Mouse (Mus musculus) right cerebral cortex, adult 18-20 months (tissue): ENCODE measurements around the gene Cwc22.
"Not testable (repeated sequence)": the region's sequence is repeated elsewhere in the genome, so short reads cannot be mapped to it uniquely, and the experiment has no call there.

ENCODE experiments used
- DNase-seq: peaks from one replicate; pipeline ENCODE4 v3.0.0; 2022; ENCODE audit warnings: mixed read lengths

Cwc22 gene

GRCm38 (mm10) chr2:77895906-77896570, 50.1 kb downstream of the Cwc22 start:
- not testable (repeated sequence) for DNase-seq

GRCm38 (mm10) chr2:77894896-77895295, 51.3 kb downstream of the Cwc22 start:
- DNase-seq = no peak

GRCm38 (mm10) chr2:77893505-77893904, 52.7 kb downstream of the Cwc22 start:
- DNase-seq = no peak

GRCm38 (mm10) chr2:77892573-77892972, 53.6 kb downstream of the Cwc22 start:
- no peak for DNase-seq

DNA sequence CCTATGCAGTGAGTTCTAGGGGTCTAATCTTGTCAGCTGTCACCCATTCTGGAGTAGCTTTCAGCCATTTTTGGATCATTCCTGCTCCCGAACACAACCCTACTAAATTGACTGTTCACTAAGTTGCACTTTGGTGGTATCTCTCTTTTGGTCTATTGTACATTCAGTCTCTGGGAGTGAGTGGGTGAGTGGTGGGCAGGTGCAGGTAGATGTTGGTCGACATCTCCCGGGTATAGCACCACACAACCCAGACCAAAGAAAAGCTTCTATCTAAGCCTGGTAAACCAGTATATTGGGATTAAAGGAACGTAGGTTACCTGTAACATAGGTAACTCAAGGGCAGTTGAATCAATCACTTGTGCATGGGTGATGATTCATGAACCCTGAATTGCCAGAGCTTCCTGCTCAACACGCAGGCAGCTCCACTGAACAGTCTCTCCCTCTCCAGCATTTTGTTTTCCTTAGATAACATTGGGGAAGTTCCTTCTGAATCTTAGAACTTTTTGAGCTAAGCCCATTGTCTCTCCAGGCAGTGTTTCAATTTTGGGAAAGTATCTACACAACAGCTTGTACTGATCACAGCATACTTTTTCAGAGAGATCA, 55.2 kb downstream of the Cwc22 start:
- DNase-seq = no peak

- DNase-seq = no peak
Measured at GRCm38 (mm10) chr2:77889949-77890348, 56.2 kb downstream of the Cwc22 start.

GRCm38 (mm10) chr2:77889401-77889800, 56.8 kb downstream of the Cwc22 start:
- DNase-seq = no peak

- DNase-seq = no peak
Measured at GRCm38 (mm10) chr2:77888826-77889225, 57.3 kb downstream of the Cwc22 start.

DNA sequence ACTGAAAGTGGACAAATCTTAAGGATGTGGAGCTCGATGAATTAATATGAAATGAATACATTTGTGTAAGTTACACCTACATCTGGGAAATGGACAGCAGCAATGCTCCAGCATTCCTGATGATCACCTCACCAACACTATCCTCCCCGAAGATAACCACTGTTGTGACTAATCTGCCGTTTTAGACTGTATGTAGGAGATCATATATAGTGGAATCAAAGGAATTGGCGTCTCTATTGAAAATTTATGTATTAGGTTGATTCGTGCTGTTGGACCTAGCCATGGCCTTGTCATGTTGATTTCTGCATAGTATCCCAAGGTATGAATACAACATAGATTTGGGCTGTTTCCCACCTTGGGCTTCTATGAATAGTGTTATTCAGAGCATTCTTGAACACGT, 58.1 kb downstream of the Cwc22 start:
- DNase-seq = no peak

DNA sequence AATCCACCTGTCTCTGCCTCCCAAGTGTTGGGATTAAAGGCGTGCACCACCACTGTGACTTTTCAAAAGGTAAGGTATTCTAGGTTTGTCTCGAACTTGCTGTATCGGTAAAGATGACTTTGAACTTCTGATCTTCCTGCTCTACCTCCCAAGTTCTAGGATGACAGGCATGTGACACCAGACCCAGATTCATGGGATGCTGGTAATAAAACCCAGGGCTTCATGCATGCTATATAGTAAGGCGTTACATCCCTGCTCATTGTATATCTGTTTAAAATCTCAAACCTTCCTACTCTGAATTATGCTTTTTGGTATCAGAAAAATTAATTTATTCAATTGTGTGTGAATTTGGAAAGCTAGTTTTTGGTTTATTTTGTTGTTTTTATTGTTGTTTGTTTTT, 59.0 kb downstream of the Cwc22 start:
- no peak for DNase-seq

DNA sequence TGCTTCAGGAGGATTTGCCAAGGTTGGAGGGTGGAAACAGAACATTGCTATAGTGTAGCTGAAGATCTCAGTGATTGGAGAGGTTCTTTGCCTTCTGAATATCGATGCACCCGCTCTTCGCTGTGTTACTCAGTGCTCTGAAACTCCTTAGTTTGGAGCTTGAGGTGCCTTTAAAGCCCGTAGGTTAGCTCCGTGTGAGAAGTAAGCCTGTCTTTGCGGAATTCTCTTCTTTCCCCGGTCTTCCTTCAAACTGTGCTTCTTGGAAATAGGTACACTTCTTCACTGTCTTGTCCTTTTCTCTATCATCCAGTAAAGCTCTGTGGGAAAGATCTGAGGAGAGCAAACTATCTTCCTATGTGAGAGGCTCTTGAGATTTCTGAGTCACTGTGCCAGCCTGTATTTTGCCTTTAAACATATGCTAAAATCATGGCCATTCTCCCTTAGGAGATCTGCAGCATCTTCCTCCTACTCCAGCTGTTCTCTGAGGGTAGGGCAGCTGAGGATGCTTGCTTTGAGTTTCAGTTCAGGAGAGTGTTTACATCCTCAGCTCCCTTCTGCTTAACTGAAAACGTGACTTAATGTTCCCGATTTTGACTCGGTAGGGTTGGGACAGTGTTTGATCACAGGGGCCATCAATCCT, 60.6 kb downstream of the Cwc22 start:
- no peak for DNase-seq

- no peak for DNase-seq
Measured at GRCm38 (mm10) chr2:77885036-77885435, 61.1 kb downstream of the Cwc22 start.

- DNase-seq = no peak
Measured at GRCm38 (mm10) chr2:77884491-77884890, 61.7 kb downstream of the Cwc22 start.

DNA sequence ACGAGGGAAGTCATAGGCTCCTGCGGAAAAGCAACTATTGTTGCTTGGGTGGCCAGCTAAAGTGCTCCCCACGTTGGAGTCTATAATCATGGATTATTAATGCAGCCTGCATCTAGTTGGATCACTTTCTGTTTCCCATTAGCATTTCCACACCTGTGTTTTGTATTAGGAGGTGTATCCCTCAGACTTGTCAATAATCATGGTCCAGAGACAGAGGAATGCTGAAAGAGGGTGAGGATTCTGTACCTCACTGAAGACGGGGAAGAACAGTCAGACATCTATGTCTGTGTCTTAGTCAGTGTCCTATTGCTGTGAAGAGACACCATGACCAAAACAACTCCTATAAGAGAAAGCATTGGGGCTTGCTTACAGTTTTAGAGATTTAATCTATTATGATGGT, 63.2 kb downstream of the Cwc22 start:
- no peak for DNase-seq

- DNase-seq = no peak
Measured at GRCm38 (mm10) chr2:77881301-77882199, 64.6 kb downstream of the Cwc22 start.

- DNase-seq = no peak
Measured at GRCm38 (mm10) chr2:77880351-77880750, 65.8 kb downstream of the Cwc22 start.

- no peak for DNase-seq
Measured at GRCm38 (mm10) chr2:77879736-77880135, 66.4 kb downstream of the Cwc22 start.

- DNase-seq = no peak
Measured at GRCm38 (mm10) chr2:77877156-77877855, 68.9 kb downstream of the Cwc22 start.

GRCm38 (mm10) chr2:77876331-77876730, 69.8 kb downstream of the Cwc22 start:
- no peak for DNase-seq

GRCm38 (mm10) chr2:77875516-77875915, 70.7 kb downstream of the Cwc22 start:
- no peak for DNase-seq

- no peak for DNase-seq
Measured at GRCm38 (mm10) chr2:77874678-77875077, 71.5 kb downstream of the Cwc22 start.

- DNase-seq = no peak
Measured at GRCm38 (mm10) chr2:77873806-77874205, 72.4 kb downstream of the Cwc22 start.

DNA sequence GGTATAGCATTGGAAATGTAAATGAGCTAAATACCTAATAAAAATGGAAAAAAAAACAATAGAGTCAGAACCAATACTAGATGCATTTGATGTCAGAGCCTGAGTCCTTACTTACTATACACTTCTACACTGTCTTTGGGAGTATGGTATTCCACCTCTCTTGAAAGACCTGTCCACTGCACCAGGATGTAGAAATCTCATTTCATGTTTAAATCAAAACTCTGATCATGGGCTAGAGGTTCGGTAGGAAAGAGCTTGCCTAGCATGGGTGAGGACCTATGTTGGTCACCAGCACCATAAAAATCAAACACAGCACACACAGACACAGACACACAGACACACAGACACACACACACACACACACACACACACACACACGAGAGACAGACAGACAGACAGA, 73.5 kb downstream of the Cwc22 start:
- no peak for DNase-seq
